Mouse (Mus musculus) Patski (cell line): ENCODE results near the gene Pcolce2. TPM values are rescaled to one million over a fixed set of nuclear protein-coding genes. Genes with fewer than 3 reads are reported as not detected.

Source experiments
- ATAC-seq: fragments of 100-300 bp; one replicate; pipeline ENCODE4 v1.8.0; 2021
- CTCF ChIA-PET: fragments of 350-600 bp; sonication (Branson Sonifier 250); formaldehyde crosslinking; loops from one replicate; lab custom pipeline; 2022; ENCODE audit warnings: inconsistent platforms; lab: Charles Lee
- POLR2A ChIA-PET: fragments of 350-600 bp; sonication (Branson Sonifier 250); formaldehyde crosslinking; loops from one replicate; lab custom pipeline; 2022; ENCODE audit warnings: antibody characterized with exemption, inconsistent platforms; lab: Charles Lee
- DNase-seq: peaks from one replicate; pipeline ENCODE4 v3.0.0-alpha.2; 2011; ENCODE audit warnings: low read depth, low spot score
- H3K27me3 ChIP-seq: fragments of 371-371 bp; one replicate; pipeline ENCODE4 v1.5.1; 2021
- CTCF ChIP-seq: fragments of 100-300 bp; IDR thresholded peaks from one replicate; pipeline ENCODE4 v1.5.1; 2021
- in situ Hi-C: fragments of 300-500 bp; cut with MboI; formaldehyde crosslinking; loops from 3 replicates; pipeline ENCODE4 v1.11.1; 2018; ENCODE audit warnings: low pct_unique_long_range_greater_than_20kb, mixed read lengths
- polyA plus RNA-seq: library from polyadenylated mRNA; unstranded; gene quantifications from one replicate; pipeline ENCODE4 v1.2.3, GENCODE M21; 2021

The Pcolce2 gene
- 6.0 TPM for polyA plus RNA-seq

DNA sequence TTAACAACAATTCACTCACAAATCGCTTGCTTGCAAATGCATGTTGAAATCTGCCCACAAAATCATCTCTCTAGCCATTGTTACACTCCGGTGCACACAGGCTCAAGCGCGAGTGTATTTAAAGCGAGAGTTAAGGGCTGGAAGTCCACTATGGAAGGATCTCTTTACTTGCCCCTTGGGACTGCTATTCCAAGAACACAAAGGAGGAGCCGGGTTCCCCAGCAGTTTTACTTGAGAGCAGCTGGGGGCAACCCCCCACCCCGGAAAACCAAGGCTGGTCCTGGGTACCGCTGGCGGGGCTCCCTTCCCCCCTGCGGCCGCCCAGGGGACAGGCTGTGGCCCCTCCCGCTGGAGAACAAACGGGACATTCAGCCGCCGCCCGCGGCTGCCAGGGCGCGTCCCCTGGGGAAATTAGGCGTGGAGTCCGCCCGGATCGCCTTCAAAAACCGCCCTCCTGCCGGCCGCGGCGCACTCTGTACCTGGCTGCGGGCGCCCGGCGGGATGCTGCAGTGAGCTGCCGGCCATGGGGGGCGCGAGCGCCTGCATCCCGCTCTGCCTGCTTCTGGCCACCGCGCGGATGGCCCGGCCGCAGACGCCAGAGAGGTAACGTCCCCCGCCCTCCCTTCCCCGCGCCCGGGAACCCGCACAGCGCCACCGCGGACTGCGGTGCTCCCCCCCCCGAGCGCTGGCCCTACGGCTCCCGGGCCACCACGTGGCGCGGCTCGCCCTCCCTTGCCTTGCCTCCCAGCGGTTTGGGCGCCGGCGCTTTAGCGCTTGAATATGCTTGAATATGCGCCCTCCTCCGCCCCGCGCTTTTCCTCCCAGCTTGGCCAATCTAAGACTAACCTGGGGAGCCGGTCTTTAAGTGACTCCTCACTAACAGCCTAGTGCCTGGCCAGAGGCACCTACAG is at the start of gene Pcolce2:
Pcolce2 (plus strand) TSS at position 331 of the 911 bp plus-strand sequence.
- no peaks in the 10 kb centered on the region for H3K27me3 ChIP-seq
- DNase-seq (no peak), ATAC-seq (peak; percentile 82)
- in situ Hi-C loops, result no loop called here
- POLR2A ChIA-PET, result interaction anchor here (0.5 to 0.7 kb wide), 2 partner anchors 9 to 11 kb away, joined by 3 to 4 read pairs; no protein-coding TSS in a partner anchor
- peak; percentile 56 for TF ChIP-seq CTCF
- CTCF ChIA-PET, result no interaction called here

GRCm38 (mm10) chr9:95588070-95588469 is 49.3 kb upstream of the Pcolce2 start:
- TF ChIP-seq CTCF, result no peak
- no peaks in the 10 kb centered on the region for H3K27me3 ChIP-seq
- in situ Hi-C loops, result no loop called here
- POLR2A ChIA-PET, result no interaction called here
- ATAC-seq (no peak), DNase-seq (no peak)
- CTCF ChIA-PET, result no interaction called here

DNA sequence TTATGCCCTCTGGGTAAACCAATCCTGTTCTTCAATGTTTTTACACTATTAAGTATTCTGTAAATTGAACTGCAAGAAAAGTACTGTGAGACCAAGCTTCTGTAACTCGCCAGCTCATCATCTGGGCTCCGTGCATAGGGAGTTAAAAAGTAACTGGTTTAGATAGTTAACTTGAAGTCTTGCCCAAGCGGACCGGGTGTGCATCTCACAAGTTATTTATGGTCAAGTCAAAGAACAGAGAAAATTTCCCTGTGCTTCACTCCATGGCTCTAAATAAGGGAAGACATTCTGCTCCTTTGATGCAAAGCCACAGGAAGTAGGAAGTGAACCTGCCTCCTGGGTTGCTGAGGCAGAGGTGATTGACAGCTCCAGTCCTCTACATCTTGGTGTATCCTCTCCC is 43.1 kb upstream of the Pcolce2 start:
- H3K27me3 ChIP-seq, result no peaks in the 10 kb centered on the region
- DNase-seq, result peak; percentile 19
- no peak for ATAC-seq
- CTCF ChIA-PET, result interaction anchor here (1.6 kb wide), 1 partner anchor 82 kb away, joined by 3 read pairs; no protein-coding TSS in a partner anchor
- TF ChIP-seq CTCF, result no peak
- in situ Hi-C loops, result no loop called here
- POLR2A ChIA-PET, result interaction anchor here (0.6 kb wide), 2 partner anchors 16 to 17 kb away, joined by 3 read pairs; no protein-coding TSS in a partner anchor

DNA sequence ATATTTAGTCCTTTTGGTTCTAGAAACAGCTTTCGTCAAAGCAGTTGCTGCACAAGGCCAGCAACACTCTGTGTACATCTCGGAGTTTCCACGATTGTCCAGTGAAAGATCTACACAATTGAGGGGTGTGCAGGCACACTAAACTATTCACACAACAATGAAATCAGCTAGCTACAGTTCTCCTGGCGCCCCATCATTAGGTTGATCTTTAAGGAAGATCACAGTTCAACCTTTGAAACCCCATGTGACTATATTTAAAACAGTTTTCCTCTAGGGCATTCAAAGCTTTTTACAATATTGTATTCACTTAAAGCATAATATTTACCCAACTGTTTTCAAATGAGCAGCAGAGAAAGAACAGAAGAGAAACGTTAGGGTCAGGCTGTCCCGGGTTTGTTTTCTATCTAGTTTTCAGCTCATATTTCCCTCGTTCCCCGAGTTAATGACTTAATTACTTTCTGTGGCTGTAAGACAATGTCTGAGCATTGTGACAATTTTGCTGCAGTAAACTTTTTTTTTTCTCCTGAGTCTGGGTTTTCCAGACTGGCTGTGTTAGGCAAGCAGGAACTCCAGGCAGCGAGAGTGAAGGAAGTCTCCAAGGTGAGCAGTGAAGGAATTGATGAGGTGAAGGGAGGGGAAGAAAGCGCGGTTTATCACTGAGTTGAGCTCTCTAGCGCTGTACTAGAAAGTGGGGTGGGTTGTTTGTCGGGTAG is 39.8 kb upstream of the Pcolce2 start:
- no peak for DNase-seq
- no peak for TF ChIP-seq CTCF
- in situ Hi-C loops, result no loop called here
- POLR2A ChIA-PET, result interaction anchor here (0.6 kb wide), 1 partner anchor 324 kb away, joined by 3 read pairs; no protein-coding TSS in a partner anchor
- ATAC-seq, result no peak
- CTCF ChIA-PET, result interaction anchor here (1.2 to 2.9 kb wide), 2 partner anchors 30 to 255 kb away, joined by 3 to 6 read pairs; no protein-coding TSS in a partner anchor
- no peaks in the 10 kb centered on the region for H3K27me3 ChIP-seq

- POLR2A ChIA-PET, result no interaction called here
- CTCF ChIA-PET, result interaction anchor here (1.2 to 2.9 kb wide), 2 partner anchors 30 to 255 kb away, joined by 3 to 6 read pairs; no protein-coding TSS in a partner anchor
- H3K27me3 ChIP-seq, result no peaks in the 10 kb centered on the region
- in situ Hi-C loops, result no loop called here
- no peak for DNase-seq
- no peak for ATAC-seq
- TF ChIP-seq CTCF, result no peak
Observed at GRCm38 (mm10) chr9:95598179-95598721, 39.2 kb upstream of the Pcolce2 start.

GRCm38 (mm10) chr9:95599399-95599798 is 38.0 kb upstream of the Pcolce2 start:
- DNase-seq (no peak), ATAC-seq (no peak)
- in situ Hi-C loops, result no loop called here
- H3K27me3 ChIP-seq, result no peaks in the 10 kb centered on the region
- ChIA-PET CTCF (interaction anchor here (1.6 to 2.9 kb wide), 2 partner anchors 9 to 254 kb away, joined by 5 to 6 read pairs; no protein-coding TSS in a partner anchor), POLR2A (no interaction called here)
- TF ChIP-seq CTCF, result peak; percentile 63

- POLR2A ChIA-PET, result interaction anchor here (0.7 kb wide), 1 partner anchor 21 kb away, joined by 3 read pairs; no protein-coding TSS in a partner anchor
- no peak for ATAC-seq
- DNase-seq, result no peak
- in situ Hi-C loops, result no loop called here
- CTCF ChIA-PET, result no interaction called here
- no peaks in the 10 kb centered on the region for H3K27me3 ChIP-seq
- no peak for TF ChIP-seq CTCF
Observed at GRCm38 (mm10) chr9:95602849-95603248, 34.6 kb upstream of the Pcolce2 start.

- ATAC-seq, result no peak
- in situ Hi-C loops, result no loop called here
- DNase-seq, result no peak
- no peaks in the 10 kb centered on the region for H3K27me3 ChIP-seq
- POLR2A ChIA-PET, result interaction anchor here (0.7 kb wide), 1 partner anchor 22 kb away, joined by 3 read pairs; no protein-coding TSS in a partner anchor
- TF ChIP-seq CTCF, result no peak
- CTCF ChIA-PET, result no interaction called here
Observed at GRCm38 (mm10) chr9:95603316-95603715, 34.1 kb upstream of the Pcolce2 start.

DNA sequence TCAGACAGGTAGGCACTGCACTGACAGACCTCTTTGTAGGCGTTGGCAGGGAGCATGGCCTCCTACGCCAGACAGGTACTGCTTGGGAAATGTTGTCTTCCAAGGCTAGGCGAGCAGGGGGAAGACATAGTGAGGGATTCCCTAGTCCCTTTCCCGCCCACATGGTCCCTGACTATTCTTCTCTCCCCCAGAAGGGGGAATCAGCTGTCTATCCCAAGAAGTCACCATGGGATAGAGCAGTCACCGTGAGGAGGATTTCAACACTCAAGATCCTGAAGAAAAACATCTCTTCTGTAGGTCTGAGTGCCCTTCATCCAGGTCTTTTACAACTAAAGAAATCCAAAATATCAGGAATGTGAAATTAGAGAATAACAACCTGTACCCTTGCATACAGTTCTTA is 30.2 kb upstream of the Pcolce2 start:
- in situ Hi-C loops, result no loop called here
- no peaks in the 10 kb centered on the region for H3K27me3 ChIP-seq
- ATAC-seq (no peak), DNase-seq (no peak)
- CTCF ChIA-PET, result interaction anchor here (1.0 to 1.3 kb wide), 3 partner anchors 59 to 246 kb away, joined by 3 read pairs; no protein-coding TSS in a partner anchor
- POLR2A ChIA-PET, result no interaction called here
- peak; percentile 45 for TF ChIP-seq CTCF

DNA sequence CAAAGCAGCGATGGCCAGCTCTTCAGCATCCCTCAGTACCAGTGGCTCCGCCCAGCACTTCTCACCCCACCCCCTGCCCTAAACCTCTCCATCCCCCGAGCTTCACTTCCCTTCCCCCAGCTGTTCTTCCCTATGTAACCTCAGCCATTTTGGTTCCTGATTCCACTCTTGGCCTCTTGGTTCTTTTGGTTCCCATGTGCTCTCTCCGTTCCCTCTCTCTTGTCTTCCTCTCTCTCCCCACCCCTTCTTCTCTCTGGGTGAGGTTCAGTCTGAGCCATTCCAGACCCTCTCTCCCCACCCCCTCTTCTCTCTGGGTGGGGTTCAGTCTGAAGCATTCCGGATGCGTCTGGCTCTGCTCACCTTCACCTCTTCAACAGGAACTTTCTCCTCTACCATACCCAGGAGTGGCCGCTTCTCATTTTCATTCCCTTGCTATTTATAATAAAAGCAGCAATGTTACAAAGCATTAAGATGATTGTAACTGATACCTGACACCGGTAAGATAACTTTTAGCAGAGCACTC is 25.1 kb upstream of the Pcolce2 start:
- ATAC-seq, result no peak
- TF ChIP-seq CTCF, result no peak
- ChIA-PET CTCF (interaction anchor here (1.5 kb wide), 1 partner anchor 29 kb away, joined by 4 read pairs; no protein-coding TSS in a partner anchor), POLR2A (no interaction called here)
- no peaks in the 10 kb centered on the region for H3K27me3 ChIP-seq
- in situ Hi-C loops, result no loop called here
- no peak for DNase-seq
